Mouse (Mus musculus) hematopoietic multipotent progenitor cell, adult 10-12 weeks (in vitro differentiated cells): Measurements from ENCODE around the gene Rassf4. TPM values are rescaled to one million over a fixed set of nuclear protein-coding genes. Genes with fewer than 3 reads are reported as not detected.

Experiments used
- polyA plus RNA-seq: library from polyadenylated mRNA; stranded (reverse); fragments of >175 nt; gene quantifications from 2 replicates; pipeline ENCODE4 v1.2.3, GENCODE M21; 2012; ENCODE audit warnings: low replicate concordance

Gene Rassf4
- polyA plus RNA-seq = 31.4 and 34.0 TPM in 2 replicates

GRCm38 (mm10) chr6:116673471-116674282 lies at the start of gene Rassf4:
Rassf4 (minus strand) TSS chr6:116673952.

DNA sequence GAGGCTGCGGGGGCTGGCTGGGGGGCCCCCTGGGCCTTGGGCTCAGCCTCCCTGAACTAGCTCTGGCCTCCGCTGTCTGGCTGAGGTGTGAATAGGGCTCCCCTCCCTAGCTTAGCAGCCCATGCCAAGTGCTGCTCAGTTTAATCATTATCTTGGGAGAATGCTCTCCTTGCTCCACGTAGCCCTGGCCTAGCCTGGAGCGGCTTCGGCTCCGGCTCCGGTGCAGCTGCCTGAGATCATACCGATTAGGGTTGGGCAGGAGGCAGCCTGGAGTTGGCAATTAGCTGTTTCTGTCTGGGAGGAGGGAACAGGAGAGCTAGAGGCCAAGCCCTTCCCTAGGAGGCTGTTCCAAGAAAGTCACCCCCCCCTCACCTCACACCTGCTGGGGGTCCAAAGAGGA lies 42.9 kb upstream of the Rassf4 start, which contains the start of gene Tmem72:
TSS of gene Tmem72 (minus strand) at position 248 of the 400 bp plus-strand sequence.

GRCm38 (mm10) chr6:116650406-116650805 lies 23.3 kb downstream of the Rassf4 start, which contains the start of gene Depp1:
Depp1 (plus strand) TSS chr6:116650609.

GRCm38 (mm10) chr6:116628539-116629171 lies 45.1 kb downstream of the Rassf4 start, which contains the start of gene Zfp422:
Zfp422 (minus strand) TSS chr6:116628999.

DNA sequence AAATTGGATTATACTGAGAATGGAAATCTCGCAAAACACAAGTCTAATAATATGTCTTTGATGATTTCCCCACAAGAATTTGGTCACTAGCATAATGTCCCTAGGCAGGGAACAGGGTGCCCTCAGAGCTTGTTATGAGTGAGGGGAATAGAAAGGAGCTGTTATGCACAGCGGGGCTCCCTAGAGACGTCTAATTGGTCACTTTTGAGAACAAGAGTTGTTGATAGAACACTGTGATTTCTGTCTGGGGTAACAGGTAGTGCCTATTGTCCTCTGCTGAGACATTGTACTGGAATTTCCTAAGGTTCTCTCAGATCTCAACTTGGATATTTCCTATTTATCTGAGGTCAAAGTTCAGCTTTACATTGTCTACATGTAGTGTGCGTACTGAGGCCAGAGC lies 89.7 kb downstream of the Rassf4 start, which contains the start of gene Olfr215:
TSS of gene Olfr215 (minus strand) at position 101 of the 400 bp plus-strand sequence.

Other genes starting within 250 kb of the Rassf4 start
- gene Alox5, start 212.8 kb downstream of the Rassf4 start, polyA plus RNA-seq = 3.0 and 9.7 TPM in 2 replicates
- gene Olfr211, start 184.9 kb downstream of the Rassf4 start, polyA plus RNA-seq = not detected in 2 replicates
- gene Olfr212, start 167.4 kb downstream of the Rassf4 start, polyA plus RNA-seq = not detected in 2 replicates
- not detected in 2 replicates for gene Olfr213, start 135.5 kb downstream of the Rassf4 start, polyA plus RNA-seq
- gene Gm5580, start 122.8 kb downstream of the Rassf4 start, polyA plus RNA-seq = 0.11 TPM in 1 of 2 replicates, not detected in the other
- gene Olfr214, start 119.7 kb downstream of the Rassf4 start, polyA plus RNA-seq = not detected in 2 replicates
- not detected in 2 replicates for gene Olfr215, start 89.8 kb downstream of the Rassf4 start, polyA plus RNA-seq
- 2.6 and 5.5 TPM in 2 replicates for gene Zfp422, start 45.0 kb downstream of the Rassf4 start, polyA plus RNA-seq
- gene Depp1, start 23.3 kb downstream of the Rassf4 start, polyA plus RNA-seq = 0.30 TPM in 1 of 2 replicates, not detected in the other
- 0.01 and 0.02 TPM in 2 replicates for gene Tmem72, start 43.0 kb upstream of the Rassf4 start, polyA plus RNA-seq